Mouse (Mus musculus): ENCODE data around the gene Ociad1. TPM values are rescaled to one million over a fixed set of nuclear protein-coding genes. Genes with fewer than 3 reads are reported as not detected.

Ociad1 gene
- 69.2 and 94.7 TPM in 2 replicates for total RNA-seq (2015; ENCODE audit: low replicate concordance)
- total RNA-seq (2017; ENCODE audit: low replicate concordance) = 103 and 137 TPM in 2 replicates

DNA sequence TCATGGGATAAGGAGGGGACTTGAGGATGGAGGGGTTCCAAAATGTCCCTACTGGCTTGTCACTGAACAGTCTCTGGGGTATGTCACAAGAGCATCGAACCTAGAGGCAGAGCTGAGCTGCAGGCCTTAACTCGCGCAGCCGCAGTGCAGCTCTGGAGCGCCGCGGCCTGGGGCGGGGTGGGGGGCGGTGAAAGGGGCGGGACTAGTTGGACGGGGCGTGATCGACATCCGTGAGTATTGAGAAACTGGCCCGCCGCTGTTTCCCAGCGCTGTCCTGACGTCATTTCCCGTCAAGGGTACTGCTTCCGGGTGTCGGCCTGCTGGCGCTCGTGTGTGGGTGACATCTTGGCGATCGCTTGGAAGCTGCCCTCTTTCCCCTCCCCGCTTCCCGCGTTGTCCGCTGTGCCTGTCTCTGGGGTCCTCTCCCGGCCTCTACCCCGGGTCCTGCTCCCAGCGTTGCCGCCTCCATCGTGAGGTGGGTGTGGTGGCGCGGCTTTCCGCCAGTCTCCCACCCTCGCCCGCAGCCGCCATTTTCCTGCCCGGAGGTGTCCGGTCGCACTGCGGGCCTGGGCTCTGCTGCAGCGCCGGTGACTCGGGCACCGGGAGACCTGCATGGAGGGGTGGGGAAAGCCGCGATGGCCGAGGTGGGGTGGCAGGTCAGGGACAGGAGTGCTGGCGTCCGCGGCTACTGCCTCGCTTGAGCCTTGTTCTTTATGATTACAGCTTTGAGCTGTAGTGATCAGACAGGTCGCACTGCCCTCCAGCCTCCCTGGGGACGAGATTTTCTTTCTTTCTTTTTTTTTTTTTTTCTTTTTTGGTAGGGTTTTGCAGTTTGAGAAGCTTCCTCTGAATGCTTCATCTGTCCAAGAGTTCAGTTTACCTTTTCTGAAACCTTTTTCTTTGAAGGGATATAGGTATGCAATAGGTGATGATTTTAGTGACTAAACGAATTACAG, at the start of gene Ociad1:
Gene Ociad1 (plus strand): TSS at position 283 of the 956 bp plus-strand sequence.
- ATAC-seq (replicated peaks; ENCODE audit: low FRiP score, poor library complexity, severe bottlenecking) = peak; percentile 96

DNA sequence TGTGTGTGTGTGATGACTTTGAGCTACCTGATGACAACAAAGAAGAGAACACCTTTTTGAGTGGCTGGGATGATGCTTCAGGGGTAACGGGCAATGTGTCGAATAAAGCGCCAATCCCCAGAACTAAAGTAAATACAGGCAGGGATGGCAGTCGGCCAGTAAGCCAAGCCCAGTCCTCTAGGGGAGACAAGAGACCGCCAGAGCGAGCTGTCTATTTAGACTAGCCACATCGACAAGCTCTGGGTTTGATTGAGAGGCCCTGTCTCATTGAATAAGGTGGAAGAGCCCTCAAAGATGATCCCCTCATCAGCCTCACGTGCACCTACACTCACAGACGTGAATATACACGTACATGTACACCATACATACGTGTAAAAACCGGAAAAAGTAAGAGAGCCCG, 48.2 kb upstream of the Ociad1 start:
- ATAC-seq (replicated peaks; ENCODE audit: low FRiP score, poor library complexity, severe bottlenecking) = no peak

DNA sequence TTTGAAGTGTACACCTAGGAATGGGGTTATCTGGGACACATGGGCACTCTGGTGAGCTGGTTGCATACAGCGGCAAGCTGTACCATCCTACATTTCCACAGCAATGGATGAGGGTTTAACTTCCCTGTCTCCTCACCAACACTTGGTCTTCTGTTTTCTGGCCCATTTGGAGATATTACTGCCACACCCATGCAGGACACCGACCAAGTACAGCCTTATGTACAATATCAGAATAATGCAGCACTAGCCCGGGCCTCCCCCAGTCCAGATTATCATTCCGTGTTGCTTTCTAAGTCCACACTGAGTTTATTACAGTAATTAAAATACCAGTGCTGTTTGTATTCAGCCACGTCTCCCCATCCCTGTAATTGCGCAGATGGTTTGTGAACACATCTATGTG, 46.2 kb upstream of the Ociad1 start:
- ATAC-seq (replicated peaks; ENCODE audit: low FRiP score, poor library complexity, severe bottlenecking) = peak; percentile 66

DNA sequence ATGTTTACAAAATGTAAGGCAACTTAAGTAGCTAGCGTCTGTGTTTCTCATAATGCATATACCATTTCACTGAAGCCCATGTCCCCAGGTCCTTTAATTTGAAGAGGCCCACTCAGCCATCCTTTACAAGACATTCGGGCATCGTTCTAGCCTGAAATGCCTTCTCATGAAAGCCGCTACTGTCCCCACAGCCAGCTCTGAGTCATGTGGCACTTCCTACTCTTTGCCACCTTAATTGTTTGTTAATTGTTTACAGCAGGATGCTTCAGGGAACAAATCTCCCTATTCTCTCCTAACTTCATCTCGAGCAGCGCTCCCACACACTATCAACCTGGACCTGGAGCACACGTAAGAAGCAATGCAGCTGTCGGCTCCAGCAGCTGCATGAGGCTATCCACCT, 44.4 kb upstream of the Ociad1 start:
- no peak for ATAC-seq (replicated peaks; ENCODE audit: low FRiP score, poor library complexity, severe bottlenecking)

DNA sequence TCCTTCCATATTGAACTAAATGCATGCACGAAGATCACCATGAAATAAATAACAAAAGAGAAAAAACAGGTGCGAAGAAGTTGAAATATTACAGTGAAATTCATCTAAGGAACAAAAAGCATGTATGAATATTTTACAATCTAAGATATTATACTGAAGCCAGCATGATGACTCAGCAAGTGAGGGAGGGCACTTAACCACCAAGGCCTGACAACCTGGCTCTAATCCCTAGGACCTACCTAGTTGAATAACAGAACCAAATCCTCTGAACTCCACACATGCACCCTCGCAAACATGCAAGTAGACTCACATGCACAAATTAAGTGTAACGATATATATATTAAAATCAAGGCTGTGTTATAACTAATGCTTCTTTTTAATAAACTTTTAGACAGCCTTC, 43.2 kb upstream of the Ociad1 start:
- ATAC-seq (replicated peaks; ENCODE audit: low FRiP score, poor library complexity, severe bottlenecking) = no peak

DNA sequence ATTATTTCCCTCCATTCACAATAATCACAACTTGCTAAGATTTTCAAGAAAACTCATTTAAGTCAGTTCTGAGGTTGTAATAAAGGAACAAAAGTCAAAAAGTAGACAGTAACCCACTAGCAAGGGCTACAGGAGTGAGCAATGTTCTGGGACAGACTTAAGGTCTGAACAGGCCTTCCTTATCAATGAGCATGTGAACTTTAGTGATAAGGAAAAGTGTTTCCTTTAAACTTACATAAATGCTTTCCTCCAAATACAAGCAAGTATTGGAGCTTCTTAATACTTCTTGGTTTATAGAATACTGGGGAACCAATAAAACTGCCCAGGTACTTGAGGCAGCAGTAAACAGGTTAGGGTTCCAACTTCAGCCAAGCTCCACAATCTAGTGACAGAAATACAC, 39.8 kb upstream of the Ociad1 start:
- ATAC-seq (replicated peaks; ENCODE audit: low FRiP score, poor library complexity, severe bottlenecking) = no peak

DNA sequence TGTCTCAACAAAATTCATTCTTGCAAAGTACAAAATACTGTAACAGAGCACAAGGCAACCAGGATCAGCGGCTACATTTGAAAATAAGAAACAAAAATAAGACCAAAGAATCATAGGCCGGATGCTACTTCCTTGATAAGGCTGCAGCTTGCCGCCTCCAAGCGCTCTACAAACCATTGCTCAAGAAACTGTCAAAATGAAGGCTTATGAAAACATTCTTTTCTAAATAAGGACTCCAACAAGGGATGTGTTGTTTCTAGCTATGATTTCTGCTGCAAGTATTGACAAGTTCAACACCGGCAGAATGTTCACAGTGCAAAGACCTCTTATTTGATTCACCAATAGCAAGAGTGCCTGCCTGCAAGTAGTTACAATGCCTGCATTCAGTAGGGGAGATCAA, 37.9 kb upstream of the Ociad1 start:
- no peak for ATAC-seq (replicated peaks; ENCODE audit: low FRiP score, poor library complexity, severe bottlenecking)

DNA sequence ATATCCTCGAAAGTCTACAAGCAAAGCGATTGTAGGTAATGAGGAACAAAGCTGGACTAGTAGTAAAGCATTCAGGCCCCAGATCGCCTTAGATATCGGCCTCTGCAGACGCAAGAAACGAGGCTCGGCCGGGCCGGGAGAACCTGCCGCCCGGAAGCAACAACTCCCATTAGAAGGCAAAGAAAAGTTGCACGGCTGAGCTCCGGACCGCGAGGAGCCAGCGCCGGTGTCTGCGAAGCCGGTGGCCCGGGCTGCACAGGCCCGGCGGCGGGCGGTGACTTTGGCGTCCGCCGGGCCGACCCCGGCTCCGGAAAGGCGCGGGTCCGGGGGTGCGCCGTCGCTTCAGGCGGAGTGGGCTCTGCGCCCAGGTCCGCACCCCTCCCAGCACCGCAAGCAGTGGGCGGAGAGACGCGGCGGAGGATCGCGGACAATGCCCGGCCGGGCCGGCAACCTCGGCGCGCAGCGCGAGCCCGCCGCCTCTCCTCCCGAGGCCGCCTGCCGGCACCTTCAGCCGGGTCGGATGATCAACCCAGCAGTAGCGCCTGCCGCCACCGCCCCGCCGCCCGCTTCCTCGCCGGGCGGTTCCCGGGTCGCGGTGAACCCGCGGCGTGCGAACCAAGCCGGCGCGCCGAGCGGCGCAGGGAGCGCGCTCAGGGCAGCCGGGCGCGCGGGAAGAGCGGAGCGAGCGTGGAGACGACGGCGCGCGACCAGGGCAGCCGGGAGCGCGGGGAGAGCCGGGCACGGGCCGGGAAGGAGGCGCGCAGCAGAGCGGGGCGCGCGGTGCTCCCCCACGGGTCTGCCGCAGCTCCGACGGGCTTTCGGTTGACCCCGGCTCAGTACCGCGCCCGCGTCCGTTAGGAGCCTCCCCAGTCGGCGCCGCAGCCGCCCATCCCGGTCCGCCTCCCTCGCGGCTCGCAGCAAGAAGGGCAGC, 37.0 kb upstream of the Ociad1 start:
- ATAC-seq (replicated peaks; ENCODE audit: low FRiP score, poor library complexity, severe bottlenecking) = 0 out of 2 replicates have a peak, but pooled peaks have one; percentile 1

DNA sequence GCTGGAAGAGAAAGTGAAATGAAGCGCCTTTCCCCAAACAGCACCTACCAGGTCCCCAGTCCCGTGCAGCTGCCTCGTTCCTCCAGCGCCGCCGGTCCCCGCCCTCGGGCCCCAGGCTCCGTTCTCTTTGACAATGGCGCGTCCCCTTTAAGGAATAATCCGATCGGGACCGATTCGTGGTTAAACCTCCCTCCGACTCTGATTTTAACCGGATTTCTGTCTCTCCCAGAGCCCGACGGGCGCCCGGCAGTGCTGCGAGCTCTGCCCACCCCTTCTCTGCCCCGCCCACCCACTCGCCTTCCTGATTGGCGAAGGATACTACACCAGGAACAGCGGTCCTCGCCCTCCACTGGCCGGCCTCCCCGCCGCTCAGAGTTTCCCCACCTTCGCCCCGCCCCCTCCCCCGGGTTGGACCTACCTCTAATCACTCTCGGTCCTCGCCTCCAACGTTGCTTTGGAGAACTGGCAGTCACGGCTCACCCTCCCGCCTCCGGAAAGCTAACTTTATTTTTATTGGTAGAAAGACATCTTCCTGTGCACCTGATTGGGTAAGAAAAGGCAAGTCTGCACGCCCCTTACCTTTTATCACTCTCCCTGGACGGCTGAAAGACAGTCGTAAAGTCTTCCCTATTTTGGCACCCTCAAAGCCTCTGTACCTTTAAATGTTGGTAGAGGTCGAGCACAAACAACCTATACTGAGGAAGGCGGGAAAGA, 36.1 kb upstream of the Ociad1 start, which contains the start of gene Fryl:
Gene Fryl (minus strand): TSS at position 268 of the 714 bp plus-strand sequence.
- ATAC-seq (replicated peaks; ENCODE audit: low FRiP score, poor library complexity, severe bottlenecking) = peak; percentile 91

DNA sequence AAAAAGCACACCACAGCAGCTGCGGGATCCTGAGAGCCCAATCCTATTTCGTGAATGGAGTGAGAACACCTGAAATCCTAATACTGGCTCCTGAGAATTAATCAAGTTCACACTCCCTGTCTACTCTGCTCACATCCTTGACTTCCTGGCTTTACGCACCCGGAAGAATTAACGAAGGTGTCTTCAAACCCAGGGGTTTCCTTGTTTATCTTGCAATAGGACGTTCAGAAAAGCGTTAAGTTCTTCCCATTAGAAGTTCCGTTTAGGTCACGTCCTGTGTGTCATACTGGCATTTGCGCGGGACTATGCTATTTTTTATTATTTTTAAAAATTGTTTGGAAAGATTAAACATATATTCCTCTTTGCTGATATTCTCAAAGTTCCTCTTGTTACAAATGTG, 35.5 kb upstream of the Ociad1 start:
- ATAC-seq (replicated peaks; ENCODE audit: low FRiP score, poor library complexity, severe bottlenecking) = peak; percentile 16

DNA sequence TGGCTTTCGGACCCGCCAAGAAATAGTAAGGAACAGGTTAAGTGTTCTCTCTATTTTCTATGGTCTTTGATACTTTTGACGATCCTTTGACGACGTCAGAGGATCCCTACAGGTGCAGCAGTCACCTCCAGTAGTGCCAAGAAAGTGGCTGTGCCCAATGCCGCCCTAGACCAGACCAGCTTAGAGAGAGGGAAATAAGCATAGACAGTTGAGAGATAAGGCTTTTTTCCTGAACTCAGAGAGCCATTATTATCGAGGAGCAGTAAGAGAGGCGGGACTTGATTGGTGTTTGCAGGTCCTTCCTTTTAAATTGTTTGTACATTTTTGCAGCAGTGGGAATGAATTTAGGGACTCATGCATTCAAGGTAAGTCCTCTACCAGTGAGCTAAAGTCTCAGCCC, 34.9 kb upstream of the Ociad1 start:
- ATAC-seq (replicated peaks; ENCODE audit: low FRiP score, poor library complexity, severe bottlenecking) = no peak

DNA sequence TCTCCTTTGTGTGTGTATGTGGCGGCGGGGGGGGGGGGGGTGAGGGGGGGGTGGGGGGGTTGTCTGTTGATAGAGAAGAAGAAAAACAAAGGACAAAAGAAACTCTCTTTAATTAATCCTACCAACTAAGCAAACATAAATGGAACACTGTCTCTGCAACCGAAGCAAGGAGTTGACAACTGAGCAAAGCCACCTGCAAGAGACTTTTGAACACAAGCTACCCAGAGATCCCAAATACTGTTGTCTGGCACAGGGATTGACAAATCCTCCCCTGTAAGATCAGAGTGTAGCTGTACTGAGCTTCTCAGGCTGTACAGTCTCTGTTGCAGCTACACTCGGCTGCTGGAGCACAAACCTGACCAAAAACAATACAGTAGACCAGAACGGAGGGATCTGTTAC, 28.5 kb upstream of the Ociad1 start:
- ATAC-seq (replicated peaks; ENCODE audit: low FRiP score, poor library complexity, severe bottlenecking) = no peak

DNA sequence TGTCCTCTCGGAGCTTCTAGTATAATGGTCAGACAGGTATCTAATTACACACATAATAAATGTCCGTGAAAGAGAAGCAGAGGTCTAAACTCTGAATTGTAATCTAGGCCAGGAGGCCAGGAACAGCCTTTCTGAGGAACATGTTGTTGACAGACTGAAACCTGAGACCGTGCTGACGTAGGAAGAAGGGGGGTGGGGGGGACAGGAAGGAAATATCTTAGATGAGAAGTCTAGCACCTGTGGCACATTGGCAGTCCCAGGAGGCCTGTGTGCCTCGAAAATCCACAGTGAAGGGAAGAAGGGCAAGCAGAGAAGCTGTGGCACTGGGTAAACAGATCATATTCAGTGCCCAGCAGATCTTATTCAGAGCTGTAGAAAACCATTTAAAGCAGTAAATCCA, 27.1 kb upstream of the Ociad1 start:
- ATAC-seq (replicated peaks; ENCODE audit: low FRiP score, poor library complexity, severe bottlenecking) = no peak

DNA sequence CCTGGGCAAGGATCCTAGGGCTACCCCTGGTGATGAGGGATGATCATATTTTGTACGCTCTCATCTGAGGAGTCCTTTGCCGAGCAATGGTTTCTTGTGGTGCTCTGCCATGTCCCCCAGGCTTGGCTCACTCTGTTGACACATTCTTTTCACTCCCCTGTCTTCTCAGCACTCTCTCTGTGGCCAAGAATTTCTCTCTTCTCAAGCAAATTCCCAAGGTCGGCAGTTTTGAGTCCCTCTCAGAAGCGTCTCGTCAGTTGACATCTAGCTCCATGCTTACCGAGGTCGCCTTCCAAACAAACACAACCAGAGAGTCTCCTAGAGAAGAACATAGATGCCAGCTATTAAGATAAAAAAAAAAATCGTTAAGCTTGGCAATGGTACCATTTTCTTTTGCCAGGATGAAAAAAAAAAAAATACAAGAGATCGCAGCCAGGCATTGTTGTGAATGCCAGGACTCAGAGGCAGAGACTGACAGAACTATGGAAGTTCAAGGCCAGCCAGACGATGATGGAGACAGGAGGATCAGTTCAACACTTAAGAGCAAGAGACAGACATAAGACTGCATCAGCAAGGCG, 23.9 kb upstream of the Ociad1 start:
- ATAC-seq (replicated peaks; ENCODE audit: low FRiP score, poor library complexity, severe bottlenecking) = no peak

DNA sequence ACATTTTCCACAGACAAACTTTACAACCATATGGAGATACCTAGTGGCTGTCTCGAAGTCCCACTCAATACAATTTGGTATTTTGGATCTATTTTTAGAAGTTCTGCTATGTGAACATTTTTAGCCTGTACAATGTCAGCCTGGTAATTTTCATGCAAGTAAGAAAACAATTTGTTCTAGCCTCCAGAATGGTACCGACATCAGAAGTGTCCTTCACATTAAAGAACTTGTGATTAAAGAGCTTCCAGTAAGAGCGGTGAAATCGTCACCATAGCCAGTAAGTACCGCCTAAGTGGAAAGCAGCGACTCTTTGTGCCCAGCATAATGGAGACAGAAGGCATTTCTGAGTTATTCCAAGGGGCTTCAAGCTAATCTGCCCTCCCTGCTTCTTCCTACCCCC, 22.0 kb upstream of the Ociad1 start:
- ATAC-seq (replicated peaks; ENCODE audit: low FRiP score, poor library complexity, severe bottlenecking) = no peak

DNA sequence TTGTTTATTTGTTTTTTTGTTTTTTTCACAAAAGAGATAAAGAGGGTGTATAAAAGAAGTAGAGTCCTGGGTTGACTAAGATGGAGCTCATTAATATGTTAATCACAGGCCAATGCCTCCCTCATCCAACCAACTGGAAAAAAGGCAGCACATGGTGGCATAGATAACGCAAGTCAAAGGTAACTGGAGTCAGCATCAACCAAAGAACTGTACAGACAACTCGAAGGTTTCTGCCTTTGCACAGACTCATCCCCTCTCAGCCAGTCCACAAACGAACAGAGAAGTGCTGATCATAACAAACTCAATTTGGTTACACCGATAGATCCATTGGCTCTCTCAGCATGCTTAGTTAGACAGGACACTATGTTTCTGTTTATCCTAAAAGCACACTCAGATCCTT, 19.4 kb upstream of the Ociad1 start:
- no peak for ATAC-seq (replicated peaks; ENCODE audit: low FRiP score, poor library complexity, severe bottlenecking)

DNA sequence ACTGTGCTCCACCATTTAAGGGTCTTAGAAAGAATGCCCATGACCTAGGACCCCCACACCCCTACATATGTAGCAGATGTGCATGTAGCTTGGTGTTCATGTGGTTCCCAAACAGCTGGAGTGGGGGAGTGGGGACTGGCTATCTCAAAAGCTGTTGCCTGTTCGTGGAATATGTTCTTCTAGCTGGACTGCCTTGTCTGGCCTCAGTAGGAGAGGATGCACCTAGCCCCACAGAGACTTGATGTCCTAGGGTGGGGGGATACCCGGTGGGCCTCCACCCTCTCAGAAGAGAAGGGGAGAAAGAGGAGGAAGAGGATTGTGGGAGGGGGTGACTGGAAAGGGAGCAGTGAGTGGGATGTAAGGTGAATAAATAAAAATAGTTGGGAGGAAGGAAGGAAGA, 17.6 kb upstream of the Ociad1 start:
- ATAC-seq (replicated peaks; ENCODE audit: low FRiP score, poor library complexity, severe bottlenecking) = no peak

DNA sequence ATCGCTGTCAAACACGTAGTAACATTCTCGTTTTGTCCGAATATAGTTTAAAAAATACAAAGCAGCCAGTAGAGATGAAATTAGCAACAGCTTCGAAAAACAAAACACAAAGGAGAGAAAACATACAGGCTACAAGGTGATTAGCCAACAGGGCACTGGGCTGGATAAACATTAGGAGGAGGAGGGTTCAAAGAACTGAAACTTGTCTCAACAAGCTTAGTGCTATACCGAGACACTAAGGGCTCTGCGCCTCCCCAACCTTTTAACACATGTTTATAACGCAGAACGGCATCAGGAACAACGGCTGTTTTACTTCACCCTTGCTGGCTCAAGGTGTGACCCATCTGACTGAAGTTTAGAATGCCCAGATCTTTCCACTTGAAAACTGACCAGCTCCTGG, 13.4 kb upstream of the Ociad1 start:
- no peak for ATAC-seq (replicated peaks; ENCODE audit: low FRiP score, poor library complexity, severe bottlenecking)

DNA sequence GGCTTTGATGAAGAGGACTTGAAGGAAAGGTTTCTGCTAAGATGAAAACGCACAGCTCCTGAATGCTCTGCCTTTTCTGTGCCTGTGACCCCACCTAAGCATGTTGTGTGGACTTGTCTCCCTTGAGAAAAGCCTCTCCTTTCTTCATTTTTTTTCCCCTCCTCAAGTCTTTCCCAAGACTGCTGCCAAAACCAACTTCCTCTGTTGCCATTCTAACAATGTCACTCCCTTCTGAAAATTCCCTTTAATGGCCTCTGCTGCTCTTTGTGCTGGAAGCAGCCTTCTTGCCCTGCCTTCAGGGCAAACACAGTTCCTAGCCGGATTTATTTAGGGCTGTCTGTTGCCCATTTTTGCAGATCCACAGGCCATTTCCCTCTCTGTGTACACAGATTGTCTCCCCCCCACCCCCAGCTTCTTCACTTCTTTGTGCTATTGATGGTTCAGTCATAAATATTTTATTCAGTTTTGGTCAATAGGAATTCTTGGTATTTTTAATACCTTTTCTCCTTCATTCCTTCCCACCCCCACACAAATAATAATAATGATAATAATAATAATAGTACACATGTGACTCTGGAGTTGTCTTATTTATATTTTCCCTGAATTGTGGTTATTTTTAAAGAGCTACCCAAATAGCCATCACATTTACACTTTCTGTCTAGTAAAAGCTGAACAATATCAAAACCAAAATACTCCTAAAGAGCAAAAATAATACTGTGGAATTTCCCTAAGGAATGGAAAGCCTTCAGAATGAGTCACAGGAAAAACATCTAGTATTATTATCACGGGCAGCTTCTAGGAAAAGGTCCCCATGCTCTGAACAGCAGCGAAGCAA, 12.6 kb upstream of the Ociad1 start:
- no peak for ATAC-seq (replicated peaks; ENCODE audit: low FRiP score, poor library complexity, severe bottlenecking)

Measured in erythroblast, adult 5-6 weeks (primary cell).